Mouse (Mus musculus) frontal cortex, postnatal 10 days (tissue): ENCODE data around the gene Tet2.

Source experiments
- DNase-seq, 2 experiments: peaks; one replicate each; pipeline ENCODE4 v3.0.0; 2022; ENCODE audit warnings: low spot score in 2 of 2, mixed read lengths in 1 of 2

Tet2 gene

DNA sequence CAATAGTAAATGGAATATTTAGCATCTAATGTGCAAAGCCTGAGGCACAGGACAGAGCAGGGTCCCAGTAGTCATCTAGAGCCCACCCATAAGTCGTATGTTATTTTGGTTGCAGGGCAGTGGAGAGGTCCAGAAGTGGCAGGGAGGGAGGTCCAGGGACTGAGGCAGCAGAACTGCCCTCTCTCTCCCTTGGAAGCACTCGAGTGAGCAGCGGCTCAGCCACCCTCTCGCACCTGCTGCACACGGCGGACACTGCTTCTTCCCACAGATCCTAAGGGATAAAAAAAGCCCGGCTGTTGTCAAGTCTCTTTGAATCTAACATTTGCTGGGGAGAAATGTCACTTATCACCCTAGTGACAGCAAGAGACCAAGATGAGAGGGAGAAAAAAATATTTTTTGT, 22.6 kb downstream of the Tet2 start:
- no peak for DNase-seq

DNA sequence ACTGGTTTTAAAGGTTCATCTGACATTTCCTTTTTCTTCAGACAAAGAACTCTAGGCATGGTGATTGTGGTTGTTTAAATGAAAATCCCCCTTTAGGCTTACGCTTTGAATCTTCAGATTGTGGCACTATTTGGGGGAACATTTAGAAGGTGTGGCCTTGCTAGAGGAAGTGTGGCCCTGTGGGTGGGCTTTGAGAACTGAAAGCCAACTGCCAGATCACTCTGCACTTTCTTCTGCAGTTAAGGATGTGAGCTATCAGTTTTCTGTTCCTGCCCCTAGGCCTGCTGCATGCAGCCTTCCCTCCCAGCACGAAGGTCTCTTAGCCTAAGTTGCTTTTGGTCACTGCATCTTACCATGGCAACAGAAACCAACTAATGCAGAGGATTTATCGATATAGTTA, 26.1 kb downstream of the Tet2 start:
- DNase-seq = no peak

- DNase-seq = no peak
Observed at GRCm38 (mm10) chr3:133518116-133518515, 26.8 kb downstream of the Tet2 start.

DNA sequence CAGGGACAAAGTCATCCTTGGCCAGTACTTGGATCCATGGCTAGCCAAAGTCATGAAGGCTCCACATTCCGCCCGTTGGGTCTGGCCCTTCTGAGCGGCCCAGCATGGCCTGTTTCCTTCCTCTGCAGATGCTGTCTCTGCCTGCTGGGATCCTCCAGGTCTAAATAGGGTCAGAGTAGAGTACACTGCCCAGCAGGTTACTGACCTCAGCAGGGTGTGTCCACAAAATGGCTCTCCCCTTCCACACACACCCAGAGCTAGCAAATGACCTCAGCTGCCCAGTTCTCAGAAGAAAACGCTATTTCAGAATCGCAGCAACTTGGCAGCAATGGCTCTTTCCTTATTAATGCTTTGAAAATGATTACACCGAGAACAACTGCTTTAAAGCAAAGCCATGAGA, 27.5 kb downstream of the Tet2 start:
- no peak for DNase-seq

- DNase-seq = no peak
Observed at GRCm38 (mm10) chr3:133516137-133516536, 28.8 kb downstream of the Tet2 start.

DNA sequence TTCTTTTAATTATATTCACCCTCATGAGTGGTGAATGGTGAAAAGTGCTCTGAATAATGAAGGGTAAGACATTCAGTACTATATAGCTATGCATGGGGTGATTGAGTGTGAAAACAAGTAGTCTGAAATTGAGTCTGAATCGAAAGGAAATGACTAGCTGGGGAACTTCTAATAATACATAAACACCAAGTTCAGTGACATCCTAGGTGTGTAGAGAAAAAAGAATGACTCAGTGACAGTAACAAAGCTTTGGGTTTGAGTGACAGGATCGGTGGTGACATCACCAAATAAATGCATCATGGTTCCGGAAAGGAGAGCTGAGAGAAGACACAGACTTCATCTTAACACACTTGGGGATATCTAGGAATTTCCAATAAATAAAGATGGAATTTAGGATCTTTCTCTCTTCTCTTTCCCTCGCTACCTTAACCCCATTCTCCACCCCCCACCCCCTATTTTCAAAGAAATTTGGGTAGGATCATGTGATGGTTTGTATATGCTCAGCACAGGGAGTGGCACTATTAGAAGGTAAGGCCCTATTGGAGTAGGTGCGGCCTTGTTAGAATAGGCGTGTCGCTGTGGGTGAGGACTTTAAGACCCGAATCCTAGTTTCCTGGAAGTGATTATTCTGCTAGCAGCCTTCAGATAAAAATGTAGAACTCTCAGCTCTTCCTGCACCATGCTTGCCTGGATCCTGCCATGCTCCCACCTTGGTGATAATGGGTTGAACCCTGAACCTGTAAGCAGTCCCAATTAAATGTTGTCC, 29.6 kb downstream of the Tet2 start:
- no peak for DNase-seq

GRCm38 (mm10) chr3:133514290-133514689, 30.6 kb downstream of the Tet2 start:
- no peak for DNase-seq

- no peak for DNase-seq
Observed at GRCm38 (mm10) chr3:133513475-133513874, 31.5 kb downstream of the Tet2 start.

GRCm38 (mm10) chr3:133510368-133510767, 34.6 kb downstream of the Tet2 start:
- DNase-seq = no peak

GRCm38 (mm10) chr3:133509796-133510195, 35.1 kb downstream of the Tet2 start:
- no peak for DNase-seq

DNA sequence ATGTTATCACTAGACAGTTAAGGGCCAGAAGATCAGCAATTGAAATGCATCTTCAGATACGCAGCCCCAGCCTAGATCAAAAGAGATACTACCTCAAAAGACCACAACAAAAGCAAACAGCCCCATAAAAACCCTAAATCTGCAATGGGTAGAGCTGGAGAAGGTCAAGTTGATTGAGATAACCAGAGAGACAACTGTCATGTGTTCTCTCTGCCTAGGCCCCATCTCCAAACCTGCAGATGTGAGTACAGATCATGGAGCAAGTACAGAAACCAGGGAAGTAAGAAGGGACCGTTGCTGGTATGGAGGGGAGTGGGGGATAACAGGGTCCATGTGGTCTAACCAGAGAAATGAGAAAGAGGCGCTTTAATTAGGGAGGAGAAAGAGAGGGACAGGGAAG, 36.1 kb downstream of the Tet2 start:
- no peak for DNase-seq

DNA sequence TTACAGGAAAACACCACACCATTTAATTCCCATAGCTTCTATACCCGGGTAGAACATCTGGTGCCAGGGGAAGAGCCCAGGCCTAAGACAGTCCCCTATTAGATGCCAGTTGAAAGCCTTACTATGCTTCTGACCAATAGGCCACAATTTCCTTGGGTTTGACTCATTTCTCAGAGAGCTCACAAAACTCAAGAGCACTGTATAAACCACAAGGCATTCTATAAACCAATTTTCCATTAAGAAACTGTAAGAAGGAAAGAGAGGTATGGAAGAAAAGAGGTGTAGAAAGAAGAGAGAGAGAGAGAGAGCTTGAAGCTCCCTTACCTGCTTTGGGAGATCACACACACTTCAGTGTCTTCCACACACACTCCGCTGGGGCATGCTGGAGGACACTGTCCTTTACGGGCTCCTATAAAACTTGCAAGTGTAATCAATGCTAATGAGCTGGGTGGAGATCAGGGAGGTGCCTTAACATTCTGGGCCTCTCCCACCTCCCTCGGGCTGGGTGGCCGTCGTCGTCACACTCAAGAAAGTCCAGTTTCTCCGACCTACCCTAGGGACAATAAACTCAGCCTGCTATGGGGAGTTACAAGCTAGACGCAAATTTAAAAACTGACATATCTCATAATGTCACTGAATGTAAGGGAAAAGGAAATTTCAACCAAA, 38.5 kb downstream of the Tet2 start:
- DNase-seq = no peak

DNA sequence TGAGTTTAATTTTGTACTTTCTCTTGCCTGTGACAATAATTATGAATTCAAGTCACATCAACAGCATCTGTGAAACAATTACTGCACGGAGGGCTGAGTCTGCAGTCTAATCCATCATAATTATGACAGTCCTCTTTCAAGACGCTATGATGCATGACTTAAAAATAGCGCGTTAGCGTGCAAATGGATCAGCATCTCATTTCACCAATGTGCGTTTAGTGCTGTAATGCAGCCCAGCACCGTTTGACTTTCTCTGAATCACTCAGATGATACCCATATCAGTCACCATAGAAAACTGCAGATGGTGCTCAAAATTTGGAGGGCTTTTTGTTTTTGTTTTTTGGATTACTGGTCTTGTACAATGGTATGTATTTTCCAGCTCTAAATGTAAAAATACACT, 48.0 kb downstream of the Tet2 start:
- DNase-seq = no peak

DNA sequence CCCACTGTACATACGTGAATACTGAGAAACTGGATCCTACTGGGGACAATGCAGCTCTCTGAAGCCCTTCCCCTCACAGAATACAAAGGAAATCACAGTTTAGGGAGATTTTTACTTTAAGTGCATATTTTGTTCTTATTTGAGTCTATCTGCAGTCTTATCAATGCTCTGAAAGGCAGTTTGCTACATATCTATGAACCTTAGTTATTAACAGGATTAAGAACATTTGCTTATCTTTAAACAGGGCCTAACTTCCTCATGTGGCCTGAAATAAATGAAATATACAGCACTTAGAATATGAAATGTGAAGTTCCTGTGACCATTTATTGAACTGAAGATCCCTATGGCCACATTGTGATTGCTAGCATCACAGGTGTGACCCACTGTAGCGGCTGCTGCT, 53.6 kb downstream of the Tet2 start:
- DNase-seq = no peak

GRCm38 (mm10) chr3:133488022-133488725, 56.8 kb downstream of the Tet2 start:
- no peak for DNase-seq

DNA sequence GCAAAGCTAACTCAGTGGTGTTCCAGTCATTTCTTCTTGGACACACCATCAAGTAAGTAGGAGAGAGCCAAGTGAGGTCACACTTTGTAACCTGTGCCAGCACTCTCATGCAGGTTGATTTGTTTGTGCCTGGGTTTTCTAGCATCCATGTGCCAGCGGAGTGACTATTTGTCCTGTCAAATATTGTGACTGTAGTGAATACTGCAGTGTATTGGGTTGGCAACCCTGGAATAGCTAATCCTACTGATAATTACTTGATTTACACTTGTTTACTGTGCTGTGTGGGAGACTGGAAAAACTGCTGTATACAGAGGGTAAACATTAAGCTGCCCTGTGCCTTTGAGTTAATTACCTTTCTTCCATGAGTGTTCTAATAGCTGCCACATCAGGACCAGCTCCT, 62.1 kb downstream of the Tet2 start:
- DNase-seq = no peak

DNA sequence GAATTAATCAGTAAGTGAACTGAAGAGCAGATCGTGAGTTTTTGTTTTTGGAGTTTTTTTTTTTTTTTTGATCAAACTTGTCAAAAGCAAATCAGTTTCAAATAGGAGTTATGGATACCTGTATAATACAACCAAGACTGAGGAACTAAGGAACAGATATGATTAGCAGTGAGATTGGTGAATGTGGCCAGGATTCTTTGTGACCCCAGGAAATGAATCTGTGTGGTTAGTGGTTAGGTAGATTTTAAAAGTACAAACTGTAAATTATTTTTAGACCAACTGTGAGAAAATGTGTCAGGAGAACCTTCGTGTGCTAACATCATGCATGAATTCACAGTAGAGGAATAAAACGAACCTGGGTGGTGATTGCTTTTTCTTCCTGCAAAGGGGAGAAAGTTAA, 66.0 kb downstream of the Tet2 start:
- DNase-seq = no peak

DNA sequence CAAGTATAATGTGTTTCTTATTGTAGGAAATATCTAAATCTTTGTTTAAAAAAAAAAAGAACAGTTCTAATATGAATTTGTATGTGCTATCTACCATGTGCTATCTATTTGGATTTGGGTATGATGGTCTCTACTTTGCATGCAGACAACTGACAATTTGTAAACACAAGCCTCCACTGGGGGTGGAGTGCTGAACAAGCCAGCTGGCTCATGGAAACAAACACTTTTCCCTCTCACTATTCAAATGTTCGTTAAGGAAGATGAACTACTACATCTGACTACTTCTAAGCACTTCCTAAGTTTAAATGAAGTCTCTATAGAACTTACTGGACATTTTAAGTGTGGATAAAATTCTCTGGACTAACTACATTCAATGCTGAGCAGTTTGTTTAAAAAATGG, 71.2 kb downstream of the Tet2 start:
- DNase-seq = no peak

GRCm38 (mm10) chr3:133471101-133471500, 73.8 kb downstream of the Tet2 start:
- no peak for DNase-seq

- DNase-seq = no peak
Observed at GRCm38 (mm10) chr3:133468883-133469282, 76.1 kb downstream of the Tet2 start.

DNA sequence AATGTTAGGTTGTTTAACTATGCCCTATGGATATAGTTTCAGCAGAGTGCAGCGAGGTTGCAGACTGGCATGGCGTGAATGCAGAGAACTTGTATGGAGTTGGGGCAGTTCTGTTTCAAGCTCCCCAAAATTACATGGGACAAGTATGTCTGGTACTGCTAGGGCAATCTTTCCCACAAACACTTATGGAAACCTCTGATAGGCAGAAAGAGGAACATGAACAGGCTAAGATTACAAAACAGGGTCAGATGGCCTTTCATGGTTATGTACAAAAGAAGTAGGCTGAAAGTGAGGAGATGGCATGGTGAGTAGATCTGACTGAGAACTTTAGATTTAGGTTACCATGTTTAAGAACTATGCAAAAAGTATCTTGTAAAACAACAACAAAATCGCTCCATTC, 81.7 kb downstream of the Tet2 start:
- no peak for DNase-seq

GRCm38 (mm10) chr3:133462485-133462884, 82.5 kb downstream of the Tet2 start:
- DNase-seq = no peak

- DNase-seq = no peak
Observed at GRCm38 (mm10) chr3:133462059-133462458, 82.9 kb downstream of the Tet2 start.
